Mouse (Mus musculus): ENCODE data around the gene Sf3b1. TPM values are rescaled to one million over a fixed set of nuclear protein-coding genes. Genes with fewer than 3 reads are reported as not detected.
"Not testable (repeated sequence)": the region's sequence is repeated elsewhere in the genome, so short reads cannot be mapped to it uniquely, and the experiment has no call there.

Gene Sf3b1
- polyA plus RNA-seq, 1 experiment, result 110 TPM

- 22% methylated on average over 11 of the region's 11 CpGs for WGBS
- H3K36me3 ChIP-seq (ENCODE audit: control insufficient read depth, insufficient read depth, low read length), result no peaks in the 10 kb centered on the region
- H3K4me1 ChIP-seq (replicated peaks; ENCODE audit: control insufficient read depth, insufficient read depth, low read length), result peaks cover 7% of the 10 kb centered on the region
- peak; percentile 51 for DNase-seq
- peak overlapping the region; percentile 93 for H3K27ac ChIP-seq (ENCODE audit: control insufficient read depth, insufficient read depth, low read length)
- H3K4me3 ChIP-seq (ENCODE audit: control insufficient read depth, insufficient read depth, low read length), result peak overlapping the region; percentile 47
- no peaks in the 10 kb centered on the region for H3K27me3 ChIP-seq (ENCODE audit: control insufficient read depth, insufficient read depth, low read length)
- TF ChIP-seq CTCF (IDR thresholded peaks at IDR 0.05; ENCODE audit: borderline replicate concordance, control insufficient read depth, extremely low read depth, insufficient read depth, low read length, poor library complexity) (no peak), POLR2A (IDR thresholded peaks at IDR 0.05; ENCODE audit: control insufficient read depth, extremely low read depth, insufficient read depth, low read length, poor library complexity) (no peak)
Measured at GRCm38 (mm10) chr1:55028512-55029249, 1.4 kb upstream of the Sf3b1 start.

GRCm38 (mm10) chr1:55027966-55028365, 685 bp upstream of the Sf3b1 start:
- Histone ChIP-seq H3K27me3 (ENCODE audit: control insufficient read depth, insufficient read depth, low read length) (no peaks in the 10 kb centered on the region), H3K4me3 (ENCODE audit: control insufficient read depth, insufficient read depth, low read length) (peak overlapping the region; percentile 65; the same call in 1 of the 2 replicates), H3K36me3 (ENCODE audit: control insufficient read depth, insufficient read depth, low read length) (no peaks in the 10 kb centered on the region), H3K4me1 (replicated peaks; ENCODE audit: control insufficient read depth, insufficient read depth, low read length) (peaks cover 9% of the 10 kb centered on the region), H3K27ac (ENCODE audit: control insufficient read depth, insufficient read depth, low read length) (no peak overlapping the region)
- no peak for TF ChIP-seq CTCF (IDR thresholded peaks at IDR 0.05; ENCODE audit: borderline replicate concordance, control insufficient read depth, extremely low read depth, insufficient read depth, low read length, poor library complexity)
- TF ChIP-seq POLR2A (IDR thresholded peaks at IDR 0.05; ENCODE audit: control insufficient read depth, extremely low read depth, insufficient read depth, low read length, poor library complexity), result no peak
- WGBS, result 89% methylated on average over 1 of the region's 1 CpGs
- no peak for DNase-seq

GRCm38 (mm10) chr1:55026444-55027252, 633 bp downstream of the Sf3b1 start:
- under 1% methylated on average over 55 of the region's 55 CpGs for WGBS

GRCm38 (mm10) chr1:55025656-55026430, 1.4 kb downstream of the Sf3b1 start:
- TF ChIP-seq CTCF (IDR thresholded peaks at IDR 0.05; ENCODE audit: borderline replicate concordance, control insufficient read depth, extremely low read depth, insufficient read depth, low read length, poor library complexity) (no peak), POLR2A (IDR thresholded peaks at IDR 0.05; ENCODE audit: control insufficient read depth, extremely low read depth, insufficient read depth, low read length, poor library complexity) (no peak)
- WGBS, result 3% methylated on average over 10 of the region's 10 CpGs
- DNase-seq, result peak; percentile 17
- no peak overlapping the region; the same call in 1 of the 2 replicates for H3K4me3 ChIP-seq (ENCODE audit: control insufficient read depth, insufficient read depth, low read length)
- H3K4me1 ChIP-seq (replicated peaks; ENCODE audit: control insufficient read depth, insufficient read depth, low read length), result peaks cover 9% of the 10 kb centered on the region
- H3K27me3 ChIP-seq (ENCODE audit: control insufficient read depth, insufficient read depth, low read length), result no peaks in the 10 kb centered on the region
- H3K27ac ChIP-seq (ENCODE audit: control insufficient read depth, insufficient read depth, low read length), result no peak overlapping the region
- no peaks in the 10 kb centered on the region for H3K36me3 ChIP-seq (ENCODE audit: control insufficient read depth, insufficient read depth, low read length)

More at GRCm38 (mm10) chr1:55026444-55027252, 633 bp downstream of the Sf3b1 start:
- Histone ChIP-seq H3K4me3 (ENCODE audit: control insufficient read depth, insufficient read depth, low read length) (peak overlapping the region; percentile 68), H3K27ac (ENCODE audit: control insufficient read depth, insufficient read depth, low read length) (peak overlapping the region; percentile 68), H3K4me1 (replicated peaks; ENCODE audit: control insufficient read depth, insufficient read depth, low read length) (peaks cover 9% of the 10 kb centered on the region), H3K27me3 (ENCODE audit: control insufficient read depth, insufficient read depth, low read length) (no peaks in the 10 kb centered on the region), H3K36me3 (ENCODE audit: control insufficient read depth, insufficient read depth, low read length) (no peaks in the 10 kb centered on the region)
- no peak for DNase-seq
- TF ChIP-seq CTCF (IDR thresholded peaks at IDR 0.05; ENCODE audit: borderline replicate concordance, control insufficient read depth, extremely low read depth, insufficient read depth, low read length, poor library complexity), result no peak
- no peak for TF ChIP-seq POLR2A (IDR thresholded peaks at IDR 0.05; ENCODE audit: control insufficient read depth, extremely low read depth, insufficient read depth, low read length, poor library complexity)

- DNase-seq, result no peak
- Histone ChIP-seq H3K4me3 (ENCODE audit: control insufficient read depth, insufficient read depth, low read length) (no peak overlapping the region), H3K36me3 (ENCODE audit: control insufficient read depth, insufficient read depth, low read length) (peaks cover 29% of the 10 kb centered on the region)
Measured at GRCm38 (mm10) chr1:55021907-55022306, 5.4 kb downstream of the Sf3b1 start.

GRCm38 (mm10) chr1:55012513-55012912, 14.8 kb downstream of the Sf3b1 start:
- no peak for TF ChIP-seq CTCF (IDR thresholded peaks at IDR 0.05; ENCODE audit: borderline replicate concordance, control insufficient read depth, extremely low read depth, insufficient read depth, low read length, poor library complexity)
- TF ChIP-seq POLR2A (IDR thresholded peaks at IDR 0.05; ENCODE audit: control insufficient read depth, extremely low read depth, insufficient read depth, low read length, poor library complexity), result no peak
- 43% methylated on average over 3 of the region's 3 CpGs for WGBS
- no peak for DNase-seq
- H3K4me1 ChIP-seq (replicated peaks; ENCODE audit: control insufficient read depth, insufficient read depth, low read length), result no peaks in the 10 kb centered on the region
- no peaks in the 10 kb centered on the region for H3K27me3 ChIP-seq (ENCODE audit: control insufficient read depth, insufficient read depth, low read length)
- H3K36me3 ChIP-seq (ENCODE audit: control insufficient read depth, insufficient read depth, low read length), result peaks cover 93% of the 10 kb centered on the region
- no peak overlapping the region for H3K27ac ChIP-seq (ENCODE audit: control insufficient read depth, insufficient read depth, low read length)
- no peak overlapping the region for H3K4me3 ChIP-seq (ENCODE audit: control insufficient read depth, insufficient read depth, low read length)

More at GRCm38 (mm10) chr1:55021907-55022306, 5.4 kb downstream of the Sf3b1 start:
- TF ChIP-seq CTCF (IDR thresholded peaks at IDR 0.05; ENCODE audit: borderline replicate concordance, control insufficient read depth, extremely low read depth, insufficient read depth, low read length, poor library complexity) (no peak), POLR2A (IDR thresholded peaks at IDR 0.05; ENCODE audit: control insufficient read depth, extremely low read depth, insufficient read depth, low read length, poor library complexity) (no peak)
- Histone ChIP-seq H3K4me1 (replicated peaks; ENCODE audit: control insufficient read depth, insufficient read depth, low read length) (peaks cover 4% of the 10 kb centered on the region), H3K27me3 (ENCODE audit: control insufficient read depth, insufficient read depth, low read length) (no peaks in the 10 kb centered on the region), H3K27ac (ENCODE audit: control insufficient read depth, insufficient read depth, low read length) (no peak overlapping the region)

GRCm38 (mm10) chr1:55008313-55008712, 19.0 kb downstream of the Sf3b1 start:
- peaks cover 91% of the 10 kb centered on the region for H3K36me3 ChIP-seq (ENCODE audit: control insufficient read depth, insufficient read depth, low read length)
- not testable (repeated sequence) for H3K27me3 ChIP-seq (ENCODE audit: control insufficient read depth, insufficient read depth, low read length); H3K4me1 ChIP-seq (replicated peaks; ENCODE audit: control insufficient read depth, insufficient read depth, low read length); H3K27ac ChIP-seq (ENCODE audit: control insufficient read depth, insufficient read depth, low read length); H3K4me3 ChIP-seq (ENCODE audit: control insufficient read depth, insufficient read depth, low read length)
- peak; percentile 21 for DNase-seq
- 95% methylated on average over 2 of the region's 2 CpGs for WGBS
